Mouse (Mus musculus): ENCODE data around the gene Ssu72. TPM values are rescaled to one million over a fixed set of nuclear protein-coding genes. Genes with fewer than 3 reads are reported as not detected.
"Not testable (repeated sequence)": the region's sequence is repeated elsewhere in the genome, so short reads cannot be mapped to it uniquely, and the experiment has no call there.

Gene Ssu72
- total RNA-seq, 1 experiment from 2014 or later: 171 TPM

- ATAC-seq (replicated peaks; ENCODE audit: insufficient number of reproducible peaks, low FRiP score, low TSS enrichment, poor library complexity, severe bottlenecking): no peak
Measured at GRCm38 (mm10) chr4:155739741-155740636, 35.4 kb downstream of the Ssu72 start.

- ATAC-seq (replicated peaks; ENCODE audit: insufficient number of reproducible peaks, low FRiP score, low TSS enrichment, poor library complexity, severe bottlenecking): not testable (repeated sequence)
Measured at GRCm38 (mm10) chr4:155740681-155741080, 36.1 kb downstream of the Ssu72 start.

DNA sequence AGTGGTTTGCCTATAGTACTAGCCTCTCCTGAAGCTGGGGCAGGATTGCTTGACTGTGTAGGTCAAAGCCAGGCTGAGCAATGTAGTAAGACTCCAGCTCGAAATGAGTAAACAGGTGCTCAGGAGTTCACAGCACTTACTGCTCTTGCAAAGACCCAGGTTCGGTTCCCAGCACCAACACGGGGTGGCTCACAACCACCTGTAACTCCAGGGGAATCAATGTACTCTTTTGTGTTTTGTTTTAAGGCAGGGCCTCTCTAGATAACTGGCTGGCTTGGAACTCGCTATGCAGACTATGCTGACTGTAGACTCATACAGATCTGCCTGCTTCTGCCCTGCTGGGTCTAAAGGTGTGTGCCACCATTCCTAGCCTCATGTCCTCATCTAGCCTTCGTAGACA lies 38.1 kb downstream of the Ssu72 start:
- ATAC-seq (replicated peaks; ENCODE audit: insufficient number of reproducible peaks, low FRiP score, low TSS enrichment, poor library complexity, severe bottlenecking): no peak

- ATAC-seq (replicated peaks; ENCODE audit: insufficient number of reproducible peaks, low FRiP score, low TSS enrichment, poor library complexity, severe bottlenecking): no peak
Measured at GRCm38 (mm10) chr4:155744474-155744873, 39.9 kb downstream of the Ssu72 start.

DNA sequence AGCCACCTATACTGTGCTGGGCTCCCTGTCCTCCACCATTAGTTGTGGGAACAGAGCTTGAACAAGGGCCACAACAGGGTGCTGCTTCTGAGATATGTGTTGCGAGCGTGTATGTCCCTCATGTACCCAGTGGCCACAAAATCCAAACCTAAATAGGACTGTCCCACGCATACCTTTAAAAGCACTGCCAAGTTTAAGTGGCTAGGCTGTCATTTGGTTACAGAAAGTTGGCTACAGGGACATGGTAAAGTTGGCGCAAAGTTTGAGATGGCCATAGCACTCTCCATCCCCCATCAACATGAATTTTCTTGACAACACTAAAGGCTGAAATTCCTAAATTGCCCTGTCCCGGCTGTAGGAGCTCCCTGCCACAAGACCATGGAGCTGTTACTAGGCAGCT lies 40.5 kb downstream of the Ssu72 start:
- no peak for ATAC-seq (replicated peaks; ENCODE audit: insufficient number of reproducible peaks, low FRiP score, low TSS enrichment, poor library complexity, severe bottlenecking)

- no peak for ATAC-seq (replicated peaks; ENCODE audit: insufficient number of reproducible peaks, low FRiP score, low TSS enrichment, poor library complexity, severe bottlenecking)
Measured at GRCm38 (mm10) chr4:155746036-155746548, 41.5 kb downstream of the Ssu72 start.

GRCm38 (mm10) chr4:155746575-155747490 lies 42.2 kb downstream of the Ssu72 start:
- no peak for ATAC-seq (replicated peaks; ENCODE audit: insufficient number of reproducible peaks, low FRiP score, low TSS enrichment, poor library complexity, severe bottlenecking)

DNA sequence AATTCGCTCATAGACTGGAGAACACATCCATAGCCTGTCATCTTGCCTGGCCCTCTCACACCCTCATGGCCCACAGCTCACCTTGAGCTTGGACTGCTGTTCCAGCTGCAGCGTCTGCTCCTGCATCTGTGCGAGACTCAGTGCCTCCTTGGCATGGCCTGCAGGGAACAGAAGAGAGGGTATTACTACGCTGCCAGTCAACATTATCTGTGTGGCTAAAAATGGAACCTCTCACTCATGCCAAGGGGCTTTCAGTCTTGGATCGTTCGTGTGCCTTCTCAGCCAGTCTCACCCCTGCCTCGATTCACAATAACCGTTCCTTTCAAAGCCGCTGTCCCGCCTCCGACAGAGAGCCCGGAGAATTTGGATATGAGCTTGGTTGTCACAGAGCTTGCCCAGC lies 52.4 kb downstream of the Ssu72 start:
- ATAC-seq (replicated peaks; ENCODE audit: insufficient number of reproducible peaks, low FRiP score, low TSS enrichment, poor library complexity, severe bottlenecking): no peak

DNA sequence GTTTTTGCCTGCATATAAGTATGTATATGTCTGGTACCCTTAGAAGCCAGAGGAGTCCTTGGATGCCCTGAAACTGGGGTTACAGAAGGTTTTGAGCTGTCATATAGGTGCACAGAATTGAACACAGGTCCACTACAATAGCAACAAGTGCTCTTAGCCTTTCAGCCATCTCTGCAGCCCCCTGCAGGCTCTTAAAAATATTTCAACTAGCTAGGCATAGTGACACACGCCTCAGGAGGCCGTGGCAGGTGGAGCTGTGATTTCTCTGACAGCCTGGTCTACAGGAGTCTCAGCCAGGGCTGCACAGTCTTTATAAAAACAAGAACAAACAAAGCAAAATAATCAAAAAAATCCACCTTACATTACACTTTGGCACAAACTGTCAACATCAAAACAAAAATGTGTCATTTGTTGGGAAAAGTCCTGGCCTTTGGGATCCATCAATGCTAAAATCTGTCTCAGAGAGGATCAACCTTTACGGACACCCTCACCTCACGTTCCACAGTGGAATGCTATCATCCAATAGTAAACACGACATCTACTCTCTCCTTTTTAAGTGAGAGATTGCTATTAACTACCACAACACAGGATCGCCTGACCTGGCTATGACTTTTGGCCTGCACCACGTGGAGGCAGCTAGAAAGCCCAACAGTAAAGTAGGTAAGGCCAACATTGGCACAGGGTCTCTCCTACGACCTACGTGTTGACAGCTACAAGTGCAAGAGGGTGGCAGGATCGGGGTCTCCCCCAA lies 55.4 kb downstream of the Ssu72 start:
- 0 out of 2 replicates have a peak, but pooled peaks have one; percentile 5 for ATAC-seq (replicated peaks; ENCODE audit: insufficient number of reproducible peaks, low FRiP score, low TSS enrichment, poor library complexity, severe bottlenecking)

- peak; percentile 98 for ATAC-seq (replicated peaks; ENCODE audit: insufficient number of reproducible peaks, low FRiP score, low TSS enrichment, poor library complexity, severe bottlenecking)
Measured at GRCm38 (mm10) chr4:155760613-155761355, 56.2 kb downstream of the Ssu72 start, which contains the start of gene Atad3a. Gene Atad3a, minus strand, starts transcription at chr4:155761093.

GRCm38 (mm10) chr4:155761356-155762099 lies 56.9 kb downstream of the Ssu72 start:
- ATAC-seq (replicated peaks; ENCODE audit: insufficient number of reproducible peaks, low FRiP score, low TSS enrichment, poor library complexity, severe bottlenecking): no peak

DNA sequence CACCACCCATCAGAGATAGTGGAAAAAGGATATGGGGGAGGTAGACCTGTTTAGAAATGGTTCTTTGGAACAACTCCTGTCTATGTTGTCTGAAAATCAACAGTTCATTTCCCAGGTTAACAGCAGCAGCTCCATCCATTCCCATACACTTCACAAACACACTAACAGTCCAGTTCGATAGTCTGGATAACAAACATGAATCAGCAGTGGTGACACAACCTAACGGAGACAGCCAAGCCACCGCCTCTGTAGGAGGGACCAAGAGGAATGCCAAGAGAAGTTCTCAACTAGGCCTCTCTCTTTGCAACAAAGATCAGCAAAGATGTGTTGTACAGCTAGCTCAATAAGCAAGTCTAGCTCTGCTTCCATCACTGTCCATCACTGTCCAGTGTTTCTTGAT lies 57.8 kb downstream of the Ssu72 start:
- ATAC-seq (replicated peaks; ENCODE audit: insufficient number of reproducible peaks, low FRiP score, low TSS enrichment, poor library complexity, severe bottlenecking): no peak

GRCm38 (mm10) chr4:155769496-155769879 lies 64.9 kb downstream of the Ssu72 start:
- ATAC-seq (replicated peaks; ENCODE audit: insufficient number of reproducible peaks, low FRiP score, low TSS enrichment, poor library complexity, severe bottlenecking): no peak

DNA sequence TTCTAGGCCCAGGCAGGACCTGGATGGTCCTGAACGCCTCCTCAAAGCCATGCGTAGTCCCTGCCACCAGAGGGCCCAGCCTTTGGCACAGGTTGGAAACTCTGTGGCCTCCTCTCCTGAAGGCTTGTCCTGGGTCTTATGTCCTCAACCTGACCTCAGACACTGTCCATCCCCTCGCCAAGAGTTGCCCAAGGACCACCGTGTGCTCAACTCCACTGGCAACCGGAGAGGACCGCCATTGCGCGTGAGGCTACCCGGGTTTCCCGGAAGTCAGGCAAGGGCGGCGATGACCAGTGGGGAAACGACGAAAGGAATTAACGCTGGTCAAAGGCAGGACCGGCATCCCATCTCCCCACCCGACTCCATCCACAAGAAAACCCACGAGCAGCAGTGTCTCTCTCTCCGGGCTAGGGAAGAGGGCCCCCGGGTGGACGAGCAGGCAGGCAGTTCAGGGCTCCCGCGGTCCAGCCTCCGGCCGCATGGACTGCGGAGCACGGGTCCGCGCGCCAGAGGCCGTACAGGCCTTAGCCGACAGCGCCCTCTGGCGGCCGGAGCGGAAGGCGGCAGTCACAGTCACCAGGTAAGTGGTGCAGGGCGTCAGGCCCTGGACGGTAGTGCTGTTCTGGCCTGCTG lies 65.4 kb downstream of the Ssu72 start:
- peak; percentile 74 for ATAC-seq (replicated peaks; ENCODE audit: insufficient number of reproducible peaks, low FRiP score, low TSS enrichment, poor library complexity, severe bottlenecking)

DNA sequence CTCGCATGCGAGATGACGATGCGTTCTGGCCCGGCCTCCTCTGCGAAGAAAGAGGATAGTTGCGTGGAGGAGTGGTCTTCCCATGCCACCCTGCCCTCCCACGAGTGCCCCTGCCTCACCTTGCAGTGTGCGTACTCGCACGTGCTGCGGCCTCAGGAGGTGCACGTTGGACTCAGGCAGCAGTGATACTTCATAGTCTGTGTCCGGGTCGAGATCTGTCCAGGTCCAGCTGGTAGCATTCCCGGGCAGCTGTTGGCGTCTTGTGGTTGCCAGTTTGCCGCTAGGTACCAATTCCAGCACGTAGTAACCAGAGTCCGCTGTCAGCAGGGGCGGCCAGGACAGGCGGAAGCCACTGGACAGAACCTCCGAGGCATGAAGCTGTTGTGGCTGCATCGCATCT lies 66.0 kb downstream of the Ssu72 start:
- no peak for ATAC-seq (replicated peaks; ENCODE audit: insufficient number of reproducible peaks, low FRiP score, low TSS enrichment, poor library complexity, severe bottlenecking)

- ATAC-seq (replicated peaks; ENCODE audit: insufficient number of reproducible peaks, low FRiP score, low TSS enrichment, poor library complexity, severe bottlenecking): no peak
Measured at GRCm38 (mm10) chr4:155771706-155772105, 67.1 kb downstream of the Ssu72 start.

DNA sequence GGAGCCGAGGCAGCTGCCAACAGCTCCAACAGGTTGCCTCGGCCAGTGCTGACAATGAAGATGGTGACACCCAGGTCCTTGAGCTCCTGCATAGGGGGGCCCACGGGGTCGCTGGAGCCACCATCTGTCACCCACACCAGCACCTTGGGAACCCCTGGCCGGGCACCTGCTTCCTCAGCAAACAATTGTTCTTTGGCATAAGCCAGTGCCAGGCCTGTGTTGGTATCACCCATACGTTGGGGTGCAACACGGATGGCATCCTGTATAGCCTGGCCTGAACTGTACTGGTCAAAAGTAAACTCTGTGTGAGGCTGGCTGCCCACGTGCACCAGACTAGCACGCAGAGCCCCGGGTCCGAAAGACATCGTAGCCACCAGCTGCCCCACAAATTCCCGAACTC lies 68.2 kb downstream of the Ssu72 start:
- ATAC-seq (replicated peaks; ENCODE audit: insufficient number of reproducible peaks, low FRiP score, low TSS enrichment, poor library complexity, severe bottlenecking): no peak

All from monocyte, adult 5-6 weeks (primary cell).